Mouse (Mus musculus) left cerebral cortex, postnatal 36 days (tissue): Measurements from ENCODE around the gene Col8a2. TPM values are rescaled to one million over a fixed set of nuclear protein-coding genes. Genes with fewer than 3 reads are reported as not detected.

ENCODE experiments used
- DNase-seq, 2 experiments: peaks; one replicate each; pipeline ENCODE4 v3.0.0; 2021 to 2022; ENCODE audit warnings: low spot score in 2 of 2, mixed read lengths in 1 of 2
- intact Hi-C: fragments of 180-260 bp; cut with DNase I; formaldehyde crosslinking; loops from one replicate; pipeline ENCODE4 v1.15.1; 2025
- total RNA-seq, 2 experiments: library from RNA; stranded (reverse); gene quantifications; 2 replicates each; pipeline ENCODE4 v1.2.3; 2021

Gene Col8a2
- total RNA-seq, 2 experiments from 2014 or later, result 1.6 to 1.7 TPM

- peak; percentile 99 for DNase-seq
- intact Hi-C loops, result no loop called here
Observed at GRCm38 (mm10) chr4:126321111-126321853, 34.7 kb downstream of the Col8a2 start, which contains the start of gene Adprhl2. TSS of gene Adprhl2 (minus strand) at chr4:126321703.

GRCm38 (mm10) chr4:126321854-126322511, 35.4 kb downstream of the Col8a2 start:
- intact Hi-C loops, result no loop called here
- DNase-seq, result no peak

DNA sequence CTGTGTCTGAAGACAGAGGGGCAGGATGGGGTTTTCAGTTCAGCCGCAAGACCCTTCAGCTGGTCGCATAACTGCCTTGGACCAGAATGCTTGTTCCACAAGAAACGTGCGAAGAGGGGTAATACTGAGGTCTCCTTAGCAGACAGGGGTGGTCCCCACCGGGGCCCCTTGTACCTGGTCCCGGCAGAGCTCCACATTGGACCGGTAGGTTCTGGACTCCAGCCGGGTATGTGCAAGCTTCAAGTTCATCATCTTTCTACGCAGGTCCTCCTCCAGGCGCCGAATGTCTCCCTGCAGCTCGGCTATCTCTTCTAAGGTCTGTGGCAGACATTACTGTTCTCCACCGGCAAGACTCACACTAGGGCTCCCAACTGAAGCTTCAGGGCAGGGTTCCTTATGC, 36.1 kb downstream of the Col8a2 start:
- intact Hi-C loops, result no loop called here
- DNase-seq, result no peak

GRCm38 (mm10) chr4:126324861-126325260, 38.3 kb downstream of the Col8a2 start:
- DNase-seq, result no peak
- intact Hi-C loops, result no loop called here

GRCm38 (mm10) chr4:126325281-126325861, 38.8 kb downstream of the Col8a2 start, which contains the start of gene Tekt2:
TSS of gene Tekt2 (minus strand) at chr4:126325688.
- intact Hi-C loops, result no loop called here
- DNase-seq, result no peak

DNA sequence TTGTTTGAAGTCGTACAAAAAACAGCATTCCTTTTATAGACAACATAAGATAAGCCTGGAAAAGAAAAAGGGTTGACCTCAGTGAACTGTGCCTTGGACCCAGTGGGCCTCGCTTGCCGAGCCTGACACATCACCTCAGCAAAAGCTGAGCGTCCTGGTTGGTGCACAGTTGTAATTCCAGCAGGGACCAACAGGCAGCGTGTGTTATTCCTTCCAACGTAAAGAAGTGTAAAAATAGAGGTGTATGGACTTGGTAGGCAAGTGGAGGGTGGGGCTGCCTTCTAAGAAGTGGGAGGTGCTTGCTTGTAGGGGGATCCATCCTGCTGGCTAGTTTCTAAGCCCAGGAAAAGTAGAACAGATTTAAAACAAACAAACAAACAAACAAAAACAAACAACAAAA, 39.4 kb downstream of the Col8a2 start:
- no peak for DNase-seq
- intact Hi-C loops, result no loop called here

- intact Hi-C loops, result no loop called here
- no peak for DNase-seq
Observed at GRCm38 (mm10) chr4:126330295-126330694, 43.7 kb downstream of the Col8a2 start.

- DNase-seq, result no peak
- intact Hi-C loops, result no loop called here
Observed at GRCm38 (mm10) chr4:126331751-126332150, 45.2 kb downstream of the Col8a2 start.

DNA sequence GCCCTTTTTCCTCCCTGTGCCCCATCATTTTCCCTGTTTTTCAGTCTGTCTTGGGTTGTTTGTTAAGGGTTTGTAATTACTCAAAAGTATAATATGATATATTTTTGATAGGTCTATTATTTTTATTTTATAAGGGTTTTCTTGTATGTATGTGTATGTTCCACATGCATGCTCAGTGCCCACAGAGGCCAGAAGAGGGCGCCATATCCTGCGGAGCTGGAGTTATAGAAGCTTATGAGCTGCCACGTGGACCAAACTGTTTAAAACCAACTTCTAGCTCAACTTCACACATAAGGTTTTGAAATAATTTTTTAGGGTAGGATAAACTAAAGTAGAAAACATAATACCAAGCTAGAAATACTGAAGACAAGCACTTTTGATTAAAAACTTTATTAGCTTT, 45.8 kb downstream of the Col8a2 start:
- no peak for DNase-seq
- intact Hi-C loops, result no loop called here

- intact Hi-C loops, result no loop called here
- DNase-seq, result no peak
Observed at GRCm38 (mm10) chr4:126339461-126339860, 52.9 kb downstream of the Col8a2 start.

GRCm38 (mm10) chr4:126343451-126343850, 56.9 kb downstream of the Col8a2 start:
- DNase-seq, result no peak
- intact Hi-C loops, result no loop called here

DNA sequence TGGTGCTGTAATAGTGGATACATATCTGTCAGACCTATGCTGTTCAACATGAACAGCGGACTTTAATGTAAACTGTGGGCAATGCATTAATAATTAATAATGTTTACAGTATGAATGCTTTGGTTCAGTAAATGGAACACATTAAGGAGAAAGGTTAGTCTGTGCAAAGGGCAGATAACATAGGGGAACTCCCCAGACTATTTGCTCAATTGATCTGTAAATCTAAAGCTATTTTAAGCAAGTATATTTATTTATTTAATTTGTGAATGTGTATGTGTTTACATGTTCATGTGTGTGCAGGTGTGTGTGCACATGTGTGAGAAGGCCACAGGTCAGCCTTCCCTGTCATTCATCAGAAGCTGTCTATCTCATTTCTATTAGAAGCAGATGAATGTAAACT, 73.5 kb downstream of the Col8a2 start:
- DNase-seq, result no peak
- intact Hi-C loops, result no loop called here

Other genes starting within 250 kb of the Col8a2 start
- gene Mrps15, start 239.9 kb upstream of the Col8a2 start, total RNA-seq, result 10 to 100 TPM; 41.0 to 43.1 TPM
- gene Oscp1, start 228.2 kb upstream of the Col8a2 start, total RNA-seq, result 10 to 100 TPM; 51.3 to 57.3 TPM
- 10 to 100 TPM; 13.0 to 14.5 TPM for gene Lsm10, start 190.2 kb upstream of the Col8a2 start, total RNA-seq
- gene Stk40, start 182.8 kb upstream of the Col8a2 start, total RNA-seq, result 10 to 100 TPM; 27.4 to 30.4 TPM
- gene Eva1b, start 139.0 kb upstream of the Col8a2 start, total RNA-seq, result 1 to 10 TPM; 3.0 to 3.8 TPM
- gene Sh3d21, start 123.3 kb upstream of the Col8a2 start, total RNA-seq, result under 1 TPM; 0.76 to 0.77 TPM
- gene Thrap3, start 84.0 kb upstream of the Col8a2 start, total RNA-seq, result 100 to 1,000 TPM; 134 to 159 TPM
- gene Map7d1, start 30.4 kb upstream of the Col8a2 start, total RNA-seq, result 100 to 1,000 TPM; 288 TPM
- gene Trappc3, start 24.5 kb upstream of the Col8a2 start, total RNA-seq, result 10 to 100 TPM; 75.7 to 90.0 TPM
- gene Adprhl2, start 34.9 kb downstream of the Col8a2 start, total RNA-seq, result 10 to 100 TPM; 25.2 to 28.0 TPM
- 1 to 10 TPM; 1.1 to 2.2 TPM for gene Tekt2, start 38.9 kb downstream of the Col8a2 start, total RNA-seq
- 10 to 100 TPM; 23.7 to 43.1 TPM for gene Ago3, start 142.8 kb downstream of the Col8a2 start, total RNA-seq
- 10 to 100 TPM; 44.3 to 49.1 TPM for gene Ago1, start 181.8 kb downstream of the Col8a2 start, total RNA-seq
- gene Ago4, start 246.7 kb downstream of the Col8a2 start, total RNA-seq, result 1 to 10 TPM; 5.1 to 7.5 TPM